Mouse (Mus musculus) liver, embryonic 14 days (tissue): ENCODE measurements around the gene Bad. TPM values are rescaled to one million over a fixed set of nuclear protein-coding genes. Genes with fewer than 3 reads are reported as not detected.

Source experiments
- polyA plus RNA-seq: library from polyadenylated mRNA; depleted of rRNA; stranded (reverse); fragments of >200 nt; gene quantifications from 2 replicates; pipeline ENCODE4 v1.2.3, GENCODE M21; 2012; rRNA removed

The Bad gene
- 22.4 and 24.1 TPM in 2 replicates for polyA plus RNA-seq

GRCm38 (mm10) chr19:6941372-6942248 lies at the start of gene Bad:
TSS of gene Bad (plus strand) at chr19:6941861.

GRCm38 (mm10) chr19:6909507-6910289 lies 32.0 kb upstream of the Bad start, which contains the start of the genes Trmt112 and Prdx5:
TSS of gene Trmt112 (plus strand) at chr19:6909698.
TSS of gene Prdx5 (minus strand) at chr19:6910106.

GRCm38 (mm10) chr19:6921647-6922567 lies 19.8 kb upstream of the Bad start, which contains the start of gene Esrra:
TSS of gene Esrra (minus strand) at chr19:6921813.

GRCm38 (mm10) chr19:6925307-6925573 lies 16.4 kb upstream of the Bad start, which contains the start of gene Catsperz:
TSS of gene Catsperz (minus strand) at chr19:6925380.

GRCm38 (mm10) chr19:6934195-6934977 lies 7.3 kb upstream of the Bad start, which contains the start of gene Kcnk4:
TSS of gene Kcnk4 (minus strand) at chr19:6934515.

GRCm38 (mm10) chr19:6942249-6942691 lies 609 bp downstream of the Bad start, which contains the start of gene Gpr137:
TSS of gene Gpr137 (minus strand) at chr19:6942480.

GRCm38 (mm10) chr19:6974211-6975205 lies 32.8 kb downstream of the Bad start, which contains the start of gene Ppp1r14b:
TSS of gene Ppp1r14b (plus strand) at chr19:6974968.

GRCm38 (mm10) chr19:6975537-6976521 lies 34.2 kb downstream of the Bad start, which contains the start of gene Plcb3:
TSS of gene Plcb3 (minus strand) at chr19:6976470.

GRCm38 (mm10) chr19:6980381-6981093 lies 38.9 kb downstream of the Bad start, which contains the start of gene Fkbp2:
TSS of gene Fkbp2 (minus strand) at chr19:6980501.

GRCm38 (mm10) chr19:6987061-6987903 lies 45.6 kb downstream of the Bad start, which contains the start of gene Vegfb:
TSS of gene Vegfb (minus strand) at chr19:6987651.

GRCm38 (mm10) chr19:6992011-6992858 lies 50.6 kb downstream of the Bad start, which contains the start of gene Dnajc4:
TSS of gene Dnajc4 (minus strand) at chr19:6992572.

GRCm38 (mm10) chr19:6996006-6996405 lies 54.3 kb downstream of the Bad start, which contains the start of the genes Nudt22 and Trpt1:
TSS of gene Nudt22 (minus strand) at chr19:6996117.
TSS of gene Trpt1 (plus strand) at chr19:6996131.

